Mouse (Mus musculus): ENCODE results near the gene Naa25. TPM values are rescaled to one million over a fixed set of nuclear protein-coding genes. Genes with fewer than 3 reads are reported as not detected.

Naa25 gene
- polyA plus RNA-seq, 1 experiment = 10.0 TPM

DNA sequence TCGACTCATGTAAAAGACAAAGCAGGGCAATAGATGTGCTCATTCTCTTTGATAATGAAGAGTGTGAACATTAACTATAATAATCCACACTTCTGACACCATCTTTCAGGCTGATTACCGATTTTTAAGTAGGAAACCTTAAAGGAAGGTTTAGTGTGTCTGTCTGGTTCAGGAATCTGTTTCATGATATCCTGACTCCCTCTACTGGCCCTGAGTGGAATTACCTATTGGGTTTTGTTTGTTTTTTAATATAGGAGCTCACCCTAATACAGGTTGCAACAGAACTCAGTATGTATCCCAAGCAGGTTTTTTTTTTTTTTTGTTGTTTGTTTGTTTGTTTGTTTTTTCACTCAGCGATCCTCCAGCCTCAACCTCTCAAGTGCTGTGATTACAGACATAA lies 79.9 kb downstream of the Naa25 start:
- 32% methylated on average over 3 of the region's 3 CpGs for WGBS
- no peak overlapping the region for H3K4me3 ChIP-seq (replicated peaks; ENCODE audit: extremely low read depth, low read depth, low read length)
- no peaks in the 10 kb centered on the region for H3K4me1 ChIP-seq (ENCODE audit: control insufficient read depth, insufficient read depth, low read length)
- TF ChIP-seq CTCF (IDR thresholded peaks at IDR 0.05; ENCODE audit: insufficient read depth, low read length) = no peak
- no peak for TF ChIP-seq POLR2A (IDR thresholded peaks at IDR 0.05; ENCODE audit: borderline replicate concordance, extremely low read depth, low read depth, low read length)
- DNase-seq = no peak

DNA sequence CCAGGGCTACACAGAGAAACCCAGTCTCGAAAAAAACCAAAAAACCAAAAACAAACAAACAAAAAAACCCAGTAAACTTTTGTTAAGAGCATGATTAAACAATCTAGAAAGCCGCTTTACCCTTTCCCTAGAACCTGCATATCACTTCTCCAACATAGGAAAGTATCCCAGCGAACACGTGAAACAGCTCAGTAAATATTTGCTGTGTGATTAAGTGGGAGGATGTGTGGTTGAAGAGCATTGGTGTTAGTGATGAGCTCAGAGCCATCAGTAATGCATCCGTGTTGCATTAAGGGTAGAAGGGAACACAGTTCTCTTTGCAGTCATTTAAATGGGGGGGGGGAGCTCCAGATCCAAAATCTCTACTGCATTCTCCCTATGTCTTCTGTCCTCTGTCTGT lies 87.1 kb downstream of the Naa25 start:
- DNase-seq = no peak

DNA sequence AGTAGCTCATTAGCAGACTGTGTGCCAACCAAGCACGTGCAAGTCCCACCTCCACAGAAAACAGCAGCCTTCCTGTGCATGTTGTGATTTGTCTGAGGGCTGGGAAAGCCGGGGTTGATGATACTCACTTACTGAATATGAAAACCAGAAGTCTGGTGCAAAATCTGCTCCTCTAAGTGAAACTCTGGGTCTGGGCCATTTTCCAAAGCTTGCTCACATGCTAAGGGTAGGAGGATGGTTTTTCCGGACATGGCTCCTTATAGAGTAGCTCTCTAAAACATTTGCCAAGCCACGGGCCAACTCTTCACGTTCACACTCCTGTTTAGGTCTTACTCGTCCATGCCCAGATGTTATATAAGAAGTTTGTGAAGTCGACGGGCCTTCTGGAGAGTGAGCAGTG lies 95.6 kb downstream of the Naa25 start:
- no peak for DNase-seq
- no peaks in the 10 kb centered on the region for H3K4me1 ChIP-seq (ENCODE audit: control insufficient read depth, insufficient read depth, low read length)
- H3K4me3 ChIP-seq (replicated peaks; ENCODE audit: extremely low read depth, low read depth, low read length) = no peak overlapping the region
- 63% methylated on average over 8 of the region's 8 CpGs for WGBS
- TF ChIP-seq CTCF (IDR thresholded peaks at IDR 0.05; ENCODE audit: insufficient read depth, low read length) (no peak), POLR2A (IDR thresholded peaks at IDR 0.05; ENCODE audit: borderline replicate concordance, extremely low read depth, low read depth, low read length) (no peak)

More for the DNA sequence above, 87.1 kb downstream of the Naa25 start:
- TF ChIP-seq CTCF (IDR thresholded peaks at IDR 0.05; ENCODE audit: insufficient read depth, low read length) (no peak), POLR2A (IDR thresholded peaks at IDR 0.05; ENCODE audit: borderline replicate concordance, extremely low read depth, low read depth, low read length) (no peak)
- 61% methylated on average over 5 of the region's 5 CpGs for WGBS
- H3K4me3 ChIP-seq (replicated peaks; ENCODE audit: extremely low read depth, low read depth, low read length) = no peak overlapping the region
- no peaks in the 10 kb centered on the region for H3K4me1 ChIP-seq (ENCODE audit: control insufficient read depth, insufficient read depth, low read length)

Other genes with a start within 250 kb of the Naa25 start
- 31.2 and 44.4 TPM in 2 replicates for gene Ptpn11, start 206.5 kb upstream of the Naa25 start, polyA plus RNA-seq (2012; rRNA removed)
- gene Rpl6, start 193.5 kb upstream of the Naa25 start, polyA plus RNA-seq (2012; rRNA removed) = 171 and 213 TPM in 2 replicates
- 15.4 and 16.4 TPM in 2 replicates for gene Hectd4, start 177.7 kb upstream of the Naa25 start, polyA plus RNA-seq (2012; rRNA removed)
- gene Trafd1, start 12.3 kb upstream of the Naa25 start, polyA plus RNA-seq (2012; rRNA removed) = 83.8 and 108 TPM in 2 replicates
- 23.6 and 24.2 TPM in 2 replicates for gene Tmem116, start 54.0 kb downstream of the Naa25 start, polyA plus RNA-seq (2012; rRNA removed)
- 30.3 and 34.0 TPM in 2 replicates for gene Erp29, start 54.6 kb downstream of the Naa25 start, polyA plus RNA-seq (2012; rRNA removed)
- gene Adam1b, start 105.5 kb downstream of the Naa25 start, polyA plus RNA-seq (2012; rRNA removed) = not detected in 2 replicates
- gene Adam1a, start 147.5 kb downstream of the Naa25 start, polyA plus RNA-seq (2012; rRNA removed) = 4.4 and 5.7 TPM in 2 replicates
- 0.28 TPM in 1 of 2 replicates, not detected in the other for gene Gm42878, start 147.5 kb downstream of the Naa25 start, polyA plus RNA-seq (2012; rRNA removed)
- gene Mapkapk5, start 148.0 kb downstream of the Naa25 start, polyA plus RNA-seq (2012; rRNA removed) = 20.6 and 36.8 TPM in 2 replicates
- 1,209 and 1,438 TPM in 2 replicates for gene Aldh2, start 195.9 kb downstream of the Naa25 start, polyA plus RNA-seq (2012; rRNA removed)
- gene Acad12, start 221.0 kb downstream of the Naa25 start, polyA plus RNA-seq (2012; rRNA removed) = 10.1 and 10.3 TPM in 2 replicates

Data from lung, adult 2 months (tissue).